Mouse (Mus musculus) thymus, postnatal 4 days (tissue): ENCODE measurements around the gene Catsper4.
A peak's percentile ranks its signal among the peaks of the same experiment; 100 is the strongest.

Experiments
- DNase-seq: peaks from one replicate; pipeline ENCODE4 v3.0.0; 2021

Catsper4 gene

DNA sequence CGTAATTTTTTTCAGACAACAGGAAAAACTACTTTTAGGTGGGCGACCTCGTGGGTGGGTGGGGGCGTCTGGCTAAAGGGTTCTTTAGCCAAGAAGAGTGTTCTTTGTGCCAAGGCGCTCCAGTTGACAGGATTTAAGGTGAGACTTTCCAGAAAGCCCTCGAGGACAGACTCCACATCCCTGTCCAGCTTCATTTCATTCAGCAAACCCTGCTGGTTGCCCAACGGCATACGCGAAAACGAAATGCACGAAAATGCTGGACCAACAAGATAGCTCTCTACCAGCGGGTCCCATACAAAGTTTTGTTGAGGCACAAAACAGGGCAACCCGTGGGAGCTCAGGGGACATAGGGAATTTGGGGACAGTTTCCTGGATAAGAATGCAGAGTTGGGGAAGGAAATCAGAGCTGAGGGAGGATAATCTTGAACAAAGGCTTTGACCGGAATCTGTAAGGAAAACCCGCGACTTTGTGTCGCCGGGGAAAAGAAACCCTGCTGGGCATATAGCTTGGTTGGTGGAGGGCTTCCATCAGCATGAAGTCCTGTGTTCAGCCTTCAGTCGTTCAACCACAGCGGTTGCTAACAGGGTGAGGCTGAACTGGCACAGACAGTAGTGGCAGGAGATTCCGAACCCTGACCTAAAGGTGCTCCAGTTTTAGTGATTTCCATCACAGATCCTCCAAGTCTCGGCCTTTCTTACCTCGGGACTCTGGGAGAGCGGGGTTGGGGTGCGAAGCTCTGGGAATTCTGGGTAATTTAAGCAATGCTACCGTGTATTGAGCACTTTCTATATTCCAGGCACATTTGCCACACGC, 23.1 kb upstream of the Catsper4 start:
- DNase-seq: no peak

DNA sequence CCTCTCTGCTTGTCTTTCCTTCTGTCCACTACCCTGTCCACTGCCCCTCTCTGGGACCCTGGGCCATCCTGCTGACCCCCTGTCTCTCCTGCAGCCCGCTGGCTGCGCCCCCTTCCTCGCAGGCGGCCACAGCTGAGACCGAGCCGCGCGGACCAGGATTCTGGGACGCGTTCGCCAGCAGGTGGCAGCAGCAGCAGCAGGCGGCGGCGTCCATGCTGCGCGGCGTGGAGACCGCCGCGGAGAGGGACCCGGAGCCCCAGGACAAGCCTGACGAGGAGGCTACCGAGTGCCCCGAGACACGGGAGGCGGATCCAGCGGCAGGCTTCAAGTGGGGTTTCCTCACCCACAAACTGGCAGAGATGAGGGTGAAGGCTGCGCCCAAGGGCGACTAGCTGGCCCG, 22.5 kb upstream of the Catsper4 start:
- peak; percentile 93 for DNase-seq

DNA sequence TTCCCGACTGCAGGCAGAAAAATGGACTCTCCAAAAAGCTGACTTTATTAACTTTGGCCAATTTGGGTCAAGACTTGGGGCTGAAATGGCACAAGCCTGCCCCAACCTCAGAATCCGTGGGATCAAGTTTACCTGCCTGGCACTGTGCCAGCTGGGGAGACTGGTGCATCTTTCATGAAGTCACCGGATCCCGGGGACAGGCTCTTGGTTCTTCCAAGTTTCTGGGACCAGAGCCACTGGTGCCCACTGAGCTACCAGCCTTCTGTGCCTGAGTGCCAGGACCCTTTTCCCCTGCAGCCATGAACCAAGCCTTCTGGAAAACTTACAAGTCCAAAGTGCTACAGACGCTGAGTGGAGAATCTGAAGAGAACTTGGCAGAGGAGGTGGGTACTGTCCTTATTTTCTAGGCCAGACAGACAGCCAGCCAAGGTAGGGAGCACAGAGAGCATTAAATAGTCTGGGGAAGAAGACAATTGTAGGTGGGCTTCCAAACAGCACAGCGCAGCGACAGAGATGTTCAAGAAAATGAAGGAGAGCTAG, 19.6 kb upstream of the Catsper4 start, which contains the start of gene Gm30191:
Gm30191 (plus strand) TSS at position 217 of the 540 bp plus-strand sequence.
- no peak for DNase-seq

DNA sequence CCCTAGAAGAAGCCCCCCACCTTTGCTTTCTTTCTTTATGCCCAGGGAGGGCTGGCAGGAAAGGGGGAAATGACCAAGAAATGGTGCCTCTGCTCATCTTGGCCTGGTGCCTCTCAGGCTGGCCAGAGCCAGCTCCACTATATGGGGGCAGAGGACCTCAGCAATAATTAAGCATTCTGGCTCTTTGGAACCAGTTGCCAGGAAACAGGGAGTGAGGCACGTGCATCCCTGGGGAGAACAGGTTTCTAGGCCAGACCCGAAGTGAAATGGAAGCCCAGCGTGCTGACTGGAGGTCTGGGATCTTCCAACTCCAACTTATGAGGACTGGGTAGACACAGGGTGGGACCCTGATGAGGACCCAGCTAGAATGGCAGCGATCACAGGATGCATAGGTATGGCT, 19.1 kb upstream of the Catsper4 start:
- no peak for DNase-seq

DNA sequence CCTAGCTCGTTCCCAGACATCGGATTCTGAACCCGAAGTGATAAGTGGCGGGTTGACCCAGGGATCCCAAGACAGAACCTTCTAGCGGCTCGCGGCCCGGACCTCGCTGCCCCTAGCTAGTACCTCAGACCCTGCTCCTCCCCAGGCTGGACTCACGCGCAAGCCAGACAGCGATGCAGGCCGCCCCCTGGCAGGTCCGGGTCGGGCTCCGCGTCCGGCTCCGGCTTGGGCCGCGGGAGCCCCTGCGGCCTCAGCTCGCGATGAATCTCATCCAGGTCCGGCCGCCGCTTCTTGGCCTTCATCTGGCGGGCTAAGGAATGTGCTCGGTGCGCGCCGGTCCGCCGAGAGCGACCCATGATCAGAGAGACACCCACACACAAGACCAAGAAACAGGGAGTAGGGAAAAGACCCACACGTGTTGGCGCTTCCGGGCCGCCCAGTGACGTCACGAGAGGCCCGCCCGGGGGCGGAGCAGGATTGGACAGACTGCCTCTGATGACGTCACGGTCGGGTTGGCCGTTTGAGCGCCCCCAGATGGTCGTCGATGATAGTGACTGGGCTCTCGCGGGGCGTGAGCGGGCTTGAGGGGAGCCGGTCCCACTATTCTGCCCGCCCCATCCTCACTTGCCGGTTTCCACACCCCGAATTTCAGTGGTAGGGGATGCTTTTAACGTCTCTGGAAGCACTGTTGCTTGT, 18.1 kb upstream of the Catsper4 start, which contains the start of gene Zfp593:
Zfp593 (minus strand) TSS at position 445 of the 696 bp plus-strand sequence.
- DNase-seq: peak; percentile 99

DNA sequence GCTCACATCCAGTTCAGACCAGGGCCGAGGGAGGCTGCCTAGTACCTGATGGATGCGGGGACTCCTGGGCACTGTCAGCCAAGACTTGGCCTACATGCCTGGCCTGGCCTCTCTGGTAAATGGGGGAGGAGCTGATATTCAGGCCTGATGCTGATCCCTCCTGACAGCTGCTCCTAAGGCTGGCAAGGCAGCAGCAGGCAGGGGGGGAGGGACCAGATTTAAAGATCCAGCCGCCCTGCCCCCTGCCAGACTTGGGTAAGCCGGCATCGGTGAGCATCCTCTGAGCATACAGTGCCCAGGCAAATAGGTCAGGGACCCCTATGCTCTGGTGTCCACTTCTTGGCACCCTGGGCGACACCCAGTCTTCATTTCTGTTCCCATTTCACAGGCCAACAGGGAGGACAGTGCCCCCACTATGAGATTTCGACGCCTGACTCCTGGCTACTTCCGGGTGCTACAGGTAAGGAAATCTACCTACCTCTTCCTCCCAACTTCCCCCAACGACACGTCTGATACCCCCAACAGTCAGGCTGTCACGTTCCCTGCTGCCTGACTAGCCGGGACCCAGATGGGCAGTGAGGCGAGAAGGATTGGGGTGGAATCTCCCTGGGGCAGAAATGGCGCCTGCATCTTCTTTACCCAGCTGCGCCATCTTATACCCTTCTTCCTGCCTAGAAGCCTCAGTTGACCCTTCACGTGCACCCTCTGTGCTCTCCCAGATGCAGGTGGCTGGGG, 16.5 kb upstream of the Catsper4 start, which contains the start of gene E130218I03Rik:
E130218I03Rik (plus strand) TSS at position 147 of the 735 bp plus-strand sequence.
- peak; percentile 8 for DNase-seq

DNA sequence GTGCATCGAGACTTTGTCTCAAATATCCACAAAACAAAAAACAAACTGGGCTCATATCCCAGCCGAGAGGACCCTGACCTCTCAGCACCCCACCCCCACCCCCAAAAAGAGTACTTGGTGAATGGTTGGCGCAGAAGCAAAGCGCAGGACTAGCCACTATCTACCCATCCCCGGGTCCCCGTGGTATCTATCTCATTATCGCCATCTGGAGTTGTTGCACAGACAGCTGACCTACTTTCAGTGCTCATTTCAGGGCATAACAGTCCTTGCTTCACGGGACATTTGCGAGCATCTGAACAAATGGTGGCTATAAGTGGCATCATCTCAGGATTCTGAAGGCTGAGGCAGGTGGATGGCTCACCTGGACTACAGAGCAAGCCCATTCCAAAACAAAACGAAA, 11.5 kb upstream of the Catsper4 start:
- DNase-seq: no peak

DNA sequence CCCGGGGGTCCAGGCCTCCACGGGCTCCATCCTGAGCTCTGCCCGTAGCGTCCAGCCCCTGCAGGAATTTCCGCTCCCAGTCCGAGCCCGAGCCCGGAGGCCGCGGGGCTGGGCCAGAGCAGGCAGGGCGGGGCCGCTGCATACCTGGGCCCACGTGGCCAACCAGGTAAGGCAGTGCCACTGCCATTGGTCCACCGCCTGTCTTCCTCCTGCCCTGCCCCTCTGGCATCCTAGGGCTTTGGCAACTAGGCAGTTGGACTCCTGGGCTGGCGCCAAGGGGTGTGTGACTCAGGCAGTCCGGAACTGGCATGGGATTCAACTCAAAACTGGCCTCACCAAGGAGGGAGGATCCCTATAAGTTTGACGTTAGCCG, 11.1 kb upstream of the Catsper4 start, which contains the start of gene Cnksr1:
Cnksr1 (minus strand) TSS at position 121 of the 373 bp plus-strand sequence.
- no peak for DNase-seq

DNA sequence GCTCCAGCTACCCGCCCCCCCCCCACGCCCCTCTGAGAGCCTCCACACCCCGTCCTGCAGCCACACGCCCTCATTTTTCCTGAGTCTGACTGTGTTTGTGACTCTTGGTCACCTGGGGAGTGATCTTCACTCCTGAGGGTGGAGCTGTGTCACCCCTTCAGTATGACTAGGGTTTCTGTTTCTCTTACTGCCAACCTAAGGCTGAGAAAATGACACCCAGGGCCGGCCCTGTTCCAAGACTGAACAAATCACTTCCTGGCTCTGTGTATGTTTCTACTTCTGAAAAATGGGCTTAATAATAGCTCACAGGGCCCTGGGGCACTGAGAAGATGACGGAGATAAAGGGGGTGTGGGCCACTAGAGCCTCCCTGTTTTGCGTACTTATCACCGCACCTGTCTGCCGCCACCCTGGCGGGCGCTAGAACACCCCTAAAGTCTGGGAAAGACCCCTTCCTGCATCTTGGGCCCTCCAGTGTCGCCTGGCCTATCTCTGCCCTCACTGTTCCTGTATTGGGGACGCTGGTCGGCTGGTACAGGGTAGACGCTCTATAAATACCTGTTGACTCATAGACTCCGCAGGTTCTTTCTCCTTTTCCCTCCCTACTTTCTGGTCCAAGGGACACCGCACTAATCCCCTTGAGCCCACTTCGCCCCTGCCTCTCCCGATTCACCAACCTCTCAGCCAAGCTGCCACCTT, 10.5 kb upstream of the Catsper4 start:
- no peak for DNase-seq

DNA sequence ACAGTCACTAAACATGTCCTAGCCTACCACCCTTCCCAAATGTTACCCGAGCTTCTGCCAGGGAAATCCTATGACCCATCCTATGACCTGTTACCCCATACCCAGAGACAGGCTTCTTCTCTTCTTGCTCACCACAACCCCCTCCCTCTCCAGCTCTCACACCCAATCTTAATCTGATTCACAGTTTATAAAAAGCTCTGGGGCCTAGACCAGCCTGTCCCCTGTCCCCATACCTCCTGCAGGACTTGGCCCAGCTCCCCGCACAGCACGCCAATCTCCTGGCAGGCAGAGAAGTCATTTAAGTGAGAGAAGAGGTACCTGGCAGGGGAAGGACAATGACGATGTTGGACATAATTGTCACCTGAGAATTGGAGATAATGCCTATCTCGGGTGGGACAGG, 7.7 kb upstream of the Catsper4 start:
- DNase-seq: no peak

DNA sequence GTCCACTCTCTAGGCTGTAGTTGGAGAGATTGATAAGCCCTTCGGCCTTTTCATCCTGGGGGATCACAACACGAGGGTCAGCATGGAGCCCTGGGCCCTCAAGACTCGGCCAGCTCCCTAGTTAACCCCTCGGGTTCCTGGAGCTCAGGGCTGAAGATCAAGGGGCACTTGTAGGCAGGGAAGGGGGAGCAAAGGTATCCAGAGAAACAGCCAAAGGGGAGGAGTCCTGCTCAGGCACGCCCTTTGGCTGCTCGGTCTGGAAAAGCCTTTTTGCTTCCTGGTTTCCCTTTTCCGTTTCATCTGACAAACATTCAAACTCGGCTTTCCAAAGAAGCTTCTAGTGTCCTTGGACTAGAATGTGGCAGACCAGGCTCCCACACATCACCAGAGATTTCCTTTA, 3.2 kb upstream of the Catsper4 start:
- no peak for DNase-seq

DNA sequence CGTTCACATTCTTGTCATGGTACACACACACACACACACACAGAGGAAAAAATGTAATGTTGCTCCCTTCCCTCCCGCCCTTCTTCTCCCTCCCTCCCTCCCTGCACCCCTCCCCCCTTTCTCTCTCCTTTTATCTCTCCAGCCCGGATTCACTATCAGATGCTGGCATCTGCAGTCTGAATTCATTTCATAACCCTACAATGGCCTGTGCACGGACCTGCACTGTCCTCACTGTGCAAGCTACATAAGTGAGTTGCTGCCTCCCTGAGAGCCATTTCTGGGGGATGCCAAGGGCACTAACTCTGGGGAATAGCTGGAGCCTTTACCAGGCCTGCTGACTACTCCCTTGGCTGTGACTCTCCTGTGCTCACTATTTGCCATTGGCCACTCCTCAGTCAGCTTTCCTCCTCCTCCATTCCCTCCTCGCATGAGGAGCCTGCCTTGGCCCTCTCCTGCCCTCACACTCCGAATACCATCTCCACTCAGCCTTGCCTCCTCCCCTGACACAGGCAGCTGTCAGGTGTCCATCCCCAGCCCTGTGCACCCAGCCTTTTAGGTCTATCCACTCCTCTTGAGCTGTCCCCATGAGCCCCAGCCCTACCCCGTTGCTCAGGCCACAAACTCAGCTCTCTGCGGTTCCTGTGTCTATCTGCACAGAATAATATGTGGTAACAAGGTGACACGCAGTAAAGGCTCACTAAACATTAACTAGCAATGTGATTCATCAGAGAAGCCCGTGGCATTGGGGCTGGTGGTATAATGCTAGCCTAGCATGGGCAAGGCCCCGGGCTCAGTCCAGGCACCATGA, 4.2 kb downstream of the Catsper4 start:
- no peak for DNase-seq

DNA sequence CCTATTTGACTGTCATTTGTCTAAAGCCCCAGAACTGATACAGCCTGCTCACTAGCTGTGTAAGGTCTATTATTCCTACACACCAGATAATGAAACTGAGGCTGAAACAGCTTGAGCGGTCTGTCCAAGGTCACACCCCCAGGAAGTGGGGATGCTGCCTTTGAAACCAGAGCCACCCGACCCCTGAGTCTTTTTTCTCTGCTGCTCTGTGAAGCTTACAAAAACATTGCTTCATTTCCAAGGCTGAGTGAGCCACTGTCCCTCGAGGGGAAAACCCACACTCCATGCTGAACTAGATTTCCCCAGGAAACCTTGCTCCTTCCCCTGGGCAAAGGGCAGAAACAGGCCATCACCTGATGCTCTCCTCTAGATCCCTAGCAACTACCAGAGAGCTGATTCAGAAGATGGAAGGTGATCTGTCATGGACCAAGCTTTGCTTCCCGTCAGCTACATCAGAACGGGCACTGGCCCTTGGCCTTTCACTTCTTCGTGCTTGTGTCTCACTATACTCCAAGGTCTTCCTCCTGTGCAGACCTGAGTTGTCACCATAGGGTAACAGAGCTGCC, 20.6 kb downstream of the Catsper4 start:
- DNase-seq: no peak

DNA sequence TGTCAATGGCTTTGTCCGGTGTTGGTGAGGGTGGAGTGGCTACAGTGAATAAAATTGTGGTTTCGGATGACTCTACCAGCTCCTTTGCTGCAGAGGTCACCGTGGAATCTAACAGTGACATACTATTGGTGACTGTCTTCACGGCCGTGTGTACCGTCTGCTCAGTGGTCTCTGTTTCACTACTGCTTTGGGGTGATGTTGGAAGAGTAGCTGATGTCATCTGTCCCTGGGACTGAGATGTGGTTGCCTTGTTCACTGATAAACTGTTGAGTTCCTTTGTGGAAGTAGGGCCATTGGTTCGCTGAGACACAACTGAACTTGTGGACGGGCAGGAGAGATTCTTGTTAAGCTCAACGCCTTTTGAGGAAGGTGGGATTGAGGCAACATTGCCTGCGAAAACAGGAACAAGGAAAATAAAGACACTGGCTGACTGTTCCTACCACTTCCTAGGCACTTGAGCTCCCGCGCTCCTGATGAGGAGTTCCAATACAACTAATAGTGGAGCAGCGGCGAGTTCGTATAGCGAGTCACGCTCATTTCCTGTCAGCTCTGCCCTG, 23.8 kb downstream of the Catsper4 start:
- DNase-seq: no peak

DNA sequence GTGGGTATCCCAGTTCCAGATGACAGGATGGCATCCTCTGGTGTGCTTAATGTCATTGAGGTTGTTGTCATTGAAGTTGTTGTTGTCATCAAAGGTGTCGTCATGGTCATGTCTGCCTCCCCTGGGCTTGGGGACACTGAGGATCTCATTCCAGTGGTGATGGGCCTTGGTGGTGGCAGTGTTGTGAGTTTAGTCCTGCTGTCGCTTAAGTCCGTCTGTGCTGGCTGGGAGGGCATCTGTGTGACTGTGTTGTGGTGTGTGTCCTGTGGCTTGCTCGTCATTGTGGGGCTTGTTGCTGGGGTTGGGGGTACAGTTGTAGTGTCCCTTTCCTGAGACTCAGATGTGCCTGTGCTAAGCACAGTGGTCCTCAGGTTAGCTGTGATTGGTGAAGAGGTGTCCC, 24.3 kb downstream of the Catsper4 start, which contains the start of gene Gm7534:
Gm7534 (minus strand) TSS at position 101 of the 400 bp plus-strand sequence.
- DNase-seq: no peak

DNA sequence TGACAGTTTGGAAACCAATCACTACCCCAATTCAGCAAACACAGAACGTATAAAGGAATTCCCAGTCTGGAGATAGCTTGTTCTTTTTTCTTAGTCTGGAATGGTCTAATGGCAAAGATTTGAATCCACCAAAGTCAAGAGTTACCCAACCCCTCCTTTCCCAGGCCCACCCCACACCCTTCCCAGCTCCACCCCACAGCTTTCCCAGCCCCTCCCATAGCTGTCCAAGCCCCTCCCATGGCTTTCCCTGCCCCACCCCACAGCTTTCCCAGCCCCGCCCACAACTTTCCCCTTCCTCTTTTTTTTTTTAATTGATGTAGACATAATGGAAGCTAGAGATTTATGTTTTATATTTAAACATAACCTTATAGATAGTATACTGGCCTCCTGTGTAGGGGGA, 27.8 kb downstream of the Catsper4 start:
- no peak for DNase-seq

DNA sequence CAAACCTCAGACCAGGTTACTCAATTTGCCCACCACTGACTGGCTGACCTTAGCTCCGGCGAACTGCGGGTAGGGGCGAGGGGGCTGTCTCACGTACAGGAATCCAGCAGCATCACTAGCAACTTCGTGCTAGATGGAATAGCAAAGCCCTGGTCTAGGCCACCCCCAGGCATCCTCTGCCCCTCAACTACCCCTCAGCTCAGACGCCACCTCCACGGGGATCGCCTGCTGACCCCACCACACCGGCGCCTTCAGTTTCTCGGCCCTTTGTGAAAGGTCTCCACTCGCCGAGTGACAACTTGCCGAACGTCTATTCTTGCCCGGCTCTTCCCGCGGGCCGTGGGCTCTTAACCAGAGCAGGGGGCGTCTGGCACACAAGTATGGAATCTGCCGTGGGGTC, 40.9 kb downstream of the Catsper4 start:
- DNase-seq: peak; percentile 53

DNA sequence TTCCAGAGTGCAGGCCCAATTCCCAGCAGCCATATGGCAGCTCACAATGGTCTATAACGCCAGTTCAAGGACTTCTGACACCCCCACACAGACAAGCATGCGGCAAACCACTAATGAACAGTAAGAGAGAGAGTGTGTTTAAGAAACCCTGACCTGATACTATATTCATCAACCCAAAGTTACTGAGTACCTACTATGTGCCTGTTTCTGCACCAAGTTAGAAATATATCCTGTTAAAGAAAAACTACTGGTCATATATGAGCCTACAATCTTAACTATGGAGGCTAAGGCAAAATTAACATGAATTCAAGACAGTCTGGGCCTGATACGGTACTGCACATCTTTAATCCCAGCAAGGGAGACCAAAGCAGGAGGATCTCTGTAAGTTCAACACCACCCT, 41.6 kb downstream of the Catsper4 start:
- DNase-seq: no peak

DNA sequence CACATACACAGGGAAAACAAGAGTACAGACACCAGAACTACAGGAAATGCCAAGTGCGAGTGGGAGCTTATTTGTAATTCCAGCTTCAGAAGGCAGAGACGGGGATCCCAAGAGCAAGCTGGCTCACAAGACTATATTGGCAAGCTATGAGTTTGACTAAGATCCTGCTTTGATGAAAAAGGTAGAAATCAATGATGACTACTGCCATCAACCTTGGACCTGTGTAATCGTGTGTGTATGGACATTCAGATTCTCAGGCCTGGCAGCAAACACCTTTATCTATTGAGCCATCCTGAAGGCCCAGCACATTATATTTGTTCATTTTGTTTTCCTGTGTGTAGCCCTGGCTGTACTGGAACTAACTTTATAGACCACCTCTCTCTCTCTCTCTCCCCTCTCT, 43.5 kb downstream of the Catsper4 start:
- no peak for DNase-seq

DNA sequence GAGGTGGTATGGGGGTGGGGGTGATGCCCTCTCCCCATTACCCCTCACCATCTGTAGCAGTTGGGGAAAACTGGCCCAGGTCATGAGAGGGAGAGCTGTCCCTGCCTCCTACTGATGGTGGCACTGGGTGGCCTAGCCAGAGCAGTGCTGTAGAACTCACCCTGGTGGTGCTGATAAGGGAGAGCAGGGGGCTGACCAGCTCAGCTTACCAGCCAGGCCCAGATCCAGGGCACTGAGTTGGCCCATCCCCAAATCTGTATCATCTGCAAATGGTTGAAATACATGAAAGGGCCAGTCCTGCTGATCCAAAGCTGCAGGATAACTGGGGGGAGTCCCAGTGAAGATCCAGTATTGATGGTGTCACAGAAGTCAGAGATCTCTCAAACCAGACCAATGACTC, 45.4 kb downstream of the Catsper4 start:
- no peak for DNase-seq

DNA sequence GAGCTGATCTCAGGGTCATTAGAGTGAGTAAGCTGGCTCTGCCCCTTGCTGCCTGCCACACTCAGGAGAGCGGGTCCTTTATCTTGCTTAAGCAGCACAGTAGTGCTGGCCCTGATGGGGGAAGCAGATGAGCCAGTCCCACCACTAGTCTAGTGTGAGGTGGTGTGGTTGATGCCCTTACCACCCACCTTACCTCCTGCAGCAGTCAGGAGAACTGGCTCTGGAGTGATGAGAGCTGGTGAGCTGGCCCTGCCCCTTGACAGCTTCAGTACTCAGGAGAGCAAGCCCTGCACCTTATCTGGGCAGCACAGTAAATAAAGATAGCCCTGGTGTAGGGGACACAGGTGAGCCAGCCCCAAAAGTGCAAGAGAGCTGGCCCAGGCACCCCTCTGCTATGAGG, 46.1 kb downstream of the Catsper4 start:
- no peak for DNase-seq
